Mouse (Mus musculus) intestine, embryonic 14.5 days (tissue): ENCODE measurements around the gene Rras. TPM values are rescaled to one million over a fixed set of nuclear protein-coding genes. Genes with fewer than 3 reads are reported as not detected.
A peak's percentile ranks its signal among the peaks of the same experiment; 100 is the strongest.

Source experiments
- ATAC-seq: fragments of 200-750 bp; cut with Nextera tagmentation; replicated peaks from 2 replicates; pipeline ENCODE4 v1.8.0; 2017; ENCODE audit warnings: low read depth, moderate number of reproducible peaks, moderate TSS enrichment, moderate library complexity; ENCODE audit not compliant: low FRiP score, low TSS enrichment
- DNase-seq: peaks from one replicate; pipeline ENCODE4 v3.0.0-alpha.2; 2018; ENCODE audit warnings: low spot score
- H3K27ac ChIP-seq: fragments of 300-500 bp; sonication (generic); 2 replicates; pipeline ENCODE4 v1.5.1; 2014; ENCODE audit warnings: low read depth, mild to moderate bottlenecking, control low read depth
- H3K27me3 ChIP-seq: fragments of 300-500 bp; sonication (generic); replicated peaks from 2 replicates; pipeline ENCODE4 v1.6.1; 2014; ENCODE audit warnings: low read length, control low read depth; ENCODE audit not compliant: control insufficient read depth, insufficient read depth
- H3K36me3 ChIP-seq: fragments of 300-500 bp; sonication (generic); 2 replicates; pipeline ENCODE4 v1.6.1; 2014; ENCODE audit warnings: low read length, control low read depth; ENCODE audit not compliant: control insufficient read depth, insufficient read depth
- H3K4me1 ChIP-seq: fragments of 300-500 bp; sonication (generic); replicated peaks from 2 replicates; pipeline ENCODE4 v1.6.1; 2014; ENCODE audit warnings: low read length, control low read depth, mixed read lengths; ENCODE audit not compliant: control insufficient read depth, insufficient read depth
- H3K4me2 ChIP-seq: fragments of 300-500 bp; sonication (generic); 2 replicates; pipeline ENCODE4 v1.6.1; 2014; ENCODE audit warnings: low read length
- H3K4me3 ChIP-seq: fragments of 300-500 bp; sonication (generic); 2 replicates; pipeline ENCODE4 v1.5.1; 2014; ENCODE audit warnings: low read depth, low read length, control low read depth, mixed read lengths
- H3K9ac ChIP-seq: fragments of 300-500 bp; sonication (generic); 2 replicates; pipeline ENCODE4 v1.6.1; 2014; ENCODE audit warnings: mild to moderate bottlenecking, low read length
- H3K9me3 ChIP-seq: fragments of 300-500 bp; sonication (generic); 2 replicates; pipeline ENCODE4 v1.6.1; 2016; ENCODE audit warnings: low read length, control low read depth; ENCODE audit not compliant: control insufficient read depth
- WGBS: fragments of 180-500 bp; shearing (Covaris S2); extraction: QIAGEN DNeasy Blood & Tissue Kit; methylation state at CpG from one replicate; pipeline ENCODE4 v1.1.7; 2014; 5-methylcytosine and 5-hydroxymethylcytosine counted together
- polyA plus RNA-seq: library from polyadenylated mRNA; unstranded; fragments of >200 nt; fragmentation: Nextera tagmentation; extraction: Ambion mirVana; gene quantifications from 2 replicates; pipeline ENCODE4 v1.2.1, GENCODE M21; 2014

Rras gene
- polyA plus RNA-seq, 1 experiment from 2014 or later = 69.1 TPM

DNA sequence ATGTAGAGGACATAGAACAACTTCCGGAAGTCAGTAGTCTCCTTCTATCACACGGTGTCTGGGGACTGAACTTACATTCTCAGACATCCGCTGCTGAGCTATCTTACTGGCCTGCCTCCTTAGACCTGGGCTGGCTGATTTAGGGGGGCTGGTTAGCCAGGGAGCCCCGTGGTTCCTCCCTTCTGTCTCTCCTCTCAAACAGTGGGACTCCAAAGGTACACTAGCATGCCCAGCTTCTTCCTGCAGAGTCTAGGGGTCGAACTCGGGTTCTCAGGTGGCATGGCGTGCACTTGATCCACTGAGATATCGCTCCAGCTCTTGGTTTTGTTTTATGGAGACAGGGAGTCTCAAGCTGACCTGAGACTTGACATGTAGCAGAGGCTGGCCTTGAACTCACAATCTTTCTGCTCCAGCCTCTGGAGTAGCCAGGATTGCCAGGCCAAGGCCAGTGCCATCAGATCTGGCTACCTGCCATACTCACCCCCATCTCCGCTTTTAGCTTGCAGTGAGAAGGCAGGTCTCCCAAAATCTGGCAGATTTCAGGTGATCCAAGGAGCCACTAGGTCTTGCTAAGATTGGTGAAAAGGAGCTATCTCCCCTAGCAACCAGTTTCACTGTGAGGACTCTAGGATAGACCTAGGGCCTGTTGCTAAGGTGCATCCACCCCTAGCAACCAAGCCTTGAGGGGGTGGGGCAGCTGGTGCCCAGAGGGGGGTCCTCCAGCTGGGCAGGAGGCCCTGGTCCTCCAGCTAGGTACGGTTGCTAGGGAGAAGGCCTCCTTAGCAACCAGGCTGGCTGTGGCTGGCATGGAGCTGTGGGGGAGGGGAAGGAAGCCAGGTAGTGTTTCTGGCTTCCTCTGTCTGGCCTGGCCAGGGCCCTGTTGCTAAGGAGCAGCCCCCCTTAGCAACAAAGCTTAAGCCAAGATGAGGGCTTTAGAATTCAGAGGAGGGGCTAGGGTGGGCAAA lies 41.1 kb downstream of the Rras start:
- Histone ChIP-seq H3K27ac (peak overlapping the region; percentile 47), H3K4me2 (peak overlapping the region; percentile 0; the same call in 1 of the 2 replicates), H3K9ac (no peak overlapping the region), H3K4me1 (peaks cover 22% of the 10 kb centered on the region), H3K27me3 (no peaks in the 10 kb centered on the region), H3K4me3 (no peak overlapping the region), H3K36me3 (no peaks in the 10 kb centered on the region), H3K9me3 (no peaks in the 10 kb centered on the region)
- 75% methylated on average over 10 of the region's 10 CpGs for WGBS
- DNase-seq (no peak), ATAC-seq (no peak)

DNA sequence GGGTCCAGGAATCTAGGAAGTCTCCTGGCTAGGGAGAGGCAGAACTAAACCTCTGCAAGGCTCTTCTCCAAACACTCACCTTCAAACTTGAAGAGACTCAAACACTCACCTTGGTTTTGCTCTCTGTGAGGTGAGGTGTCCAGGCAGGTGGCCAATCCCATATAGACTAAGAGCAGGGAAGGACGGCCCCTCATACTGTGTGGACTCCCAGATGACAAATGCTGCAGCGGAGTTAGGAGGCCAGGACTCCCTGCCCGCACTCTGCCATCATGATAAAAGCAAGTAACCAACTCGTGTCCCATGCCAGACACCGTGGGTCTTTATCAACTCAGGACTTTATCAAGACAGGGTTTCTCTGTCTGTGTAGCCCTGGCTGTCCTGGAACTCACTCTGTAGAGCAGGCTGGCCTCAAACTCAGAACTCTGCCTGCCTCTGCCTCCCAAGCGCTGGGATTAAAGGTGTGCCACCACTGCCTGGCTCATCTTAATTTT lies 42.9 kb downstream of the Rras start:
- WGBS = 87% methylated on average over 6 of the region's 6 CpGs
- Histone ChIP-seq H3K4me3 (no peak overlapping the region), H3K4me2 (peak overlapping the region; percentile 48; the same call in 1 of the 2 replicates), H3K36me3 (no peaks in the 10 kb centered on the region), H3K9me3 (no peaks in the 10 kb centered on the region), H3K27ac (no peak overlapping the region), H3K27me3 (no peaks in the 10 kb centered on the region), H3K9ac (no peak overlapping the region), H3K4me1 (peaks cover 25% of the 10 kb centered on the region)
- ATAC-seq = no peak
- DNase-seq = no peak

DNA sequence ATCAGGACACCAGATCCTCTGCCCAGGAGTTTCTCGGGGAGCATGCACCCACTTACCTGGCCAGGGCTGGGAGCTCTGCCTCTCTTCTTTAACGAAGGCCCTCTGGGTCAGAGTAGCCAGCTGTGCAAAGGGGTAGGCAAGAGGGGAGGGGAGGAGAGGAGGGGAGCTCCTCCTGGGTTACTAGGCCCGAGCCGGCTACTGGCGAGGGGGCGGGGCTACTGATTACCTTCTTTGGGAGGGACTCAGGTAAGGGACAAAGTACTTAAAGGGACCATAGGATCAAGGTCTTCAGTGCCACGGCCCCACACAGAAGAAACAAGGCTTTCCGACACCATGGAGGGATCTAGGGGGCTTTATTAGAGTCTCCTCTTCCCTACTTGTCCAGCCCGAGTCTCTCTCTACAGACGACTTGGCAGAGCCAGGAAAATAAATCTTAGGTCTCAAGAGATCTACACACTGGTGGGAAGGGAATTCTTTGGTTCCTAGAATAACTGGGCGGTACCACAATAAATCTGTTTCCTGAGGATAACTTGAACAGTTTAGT lies 43.8 kb downstream of the Rras start:
- peak overlapping the region; percentile 37 for H3K9ac ChIP-seq
- H3K4me1 ChIP-seq = peaks cover 25% of the 10 kb centered on the region
- H3K4me2 ChIP-seq = peak overlapping the region; percentile 48
- peak; percentile 74 for DNase-seq
- H3K27ac ChIP-seq = peak overlapping the region; percentile 86
- H3K4me3 ChIP-seq = peak overlapping the region; percentile 82
- no peaks in the 10 kb centered on the region for H3K27me3 ChIP-seq
- 15% methylated on average over 11 of the region's 11 CpGs for WGBS
- ATAC-seq = peak; percentile 33; the same call in 1 of the 2 replicates
- no peaks in the 10 kb centered on the region for H3K36me3 ChIP-seq
- H3K9me3 ChIP-seq = no peaks in the 10 kb centered on the region

DNA sequence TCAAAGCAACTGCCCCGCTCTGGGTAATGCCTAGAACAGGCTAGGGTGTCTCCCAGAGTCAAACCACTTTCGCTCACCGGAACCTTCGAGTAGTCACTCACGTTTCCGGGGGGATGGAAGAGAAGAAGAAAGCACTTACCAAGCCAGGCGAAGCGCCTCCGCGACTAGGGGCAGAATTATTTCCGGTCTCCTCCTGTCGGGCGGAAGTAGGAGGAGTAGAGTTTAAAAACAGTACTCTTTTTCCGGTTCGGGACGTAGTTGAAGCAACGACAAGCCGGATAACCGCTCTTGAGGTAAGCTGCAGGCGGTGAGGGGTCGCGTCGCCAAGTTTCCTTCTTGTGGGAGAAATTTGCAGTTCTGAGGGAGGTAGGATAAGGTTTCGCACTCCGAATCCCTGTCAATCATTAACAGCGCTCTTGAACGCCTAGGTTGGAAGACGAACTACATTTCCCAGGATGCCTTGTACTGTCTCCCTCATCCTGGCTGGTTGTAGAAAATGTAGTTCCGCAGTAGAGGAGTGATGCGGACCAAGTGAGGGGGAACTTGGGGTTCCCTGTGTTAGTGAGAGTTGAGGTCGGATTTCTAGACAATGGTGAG lies 44.6 kb downstream of the Rras start, which contains the start of the genes Nosip and Prrg2:
TSS of gene Nosip (plus strand) at position 191 of the 597 bp plus-strand sequence.
TSS of gene Prrg2 (minus strand) at position 439 of the 597 bp plus-strand sequence.
- ATAC-seq (peak; percentile 87), DNase-seq (peak; percentile 98)
- under 1% methylated on average over 31 of the region's 31 CpGs for WGBS
- Histone ChIP-seq H3K4me2 (peak within 1 kb of the TSS; percentile 48), H3K36me3 (no peaks in the 10 kb centered on the region), H3K4me1 (peaks cover 25% of the 10 kb centered on the region), H3K9ac (peak within 1 kb of the TSS; percentile 70), H3K9me3 (no peaks in the 10 kb centered on the region), H3K4me3 (peak within 1 kb of the TSS; percentile 82), H3K27me3 (no peaks in the 10 kb centered on the region), H3K27ac (peak within 1 kb of the TSS; percentile 86)

DNA sequence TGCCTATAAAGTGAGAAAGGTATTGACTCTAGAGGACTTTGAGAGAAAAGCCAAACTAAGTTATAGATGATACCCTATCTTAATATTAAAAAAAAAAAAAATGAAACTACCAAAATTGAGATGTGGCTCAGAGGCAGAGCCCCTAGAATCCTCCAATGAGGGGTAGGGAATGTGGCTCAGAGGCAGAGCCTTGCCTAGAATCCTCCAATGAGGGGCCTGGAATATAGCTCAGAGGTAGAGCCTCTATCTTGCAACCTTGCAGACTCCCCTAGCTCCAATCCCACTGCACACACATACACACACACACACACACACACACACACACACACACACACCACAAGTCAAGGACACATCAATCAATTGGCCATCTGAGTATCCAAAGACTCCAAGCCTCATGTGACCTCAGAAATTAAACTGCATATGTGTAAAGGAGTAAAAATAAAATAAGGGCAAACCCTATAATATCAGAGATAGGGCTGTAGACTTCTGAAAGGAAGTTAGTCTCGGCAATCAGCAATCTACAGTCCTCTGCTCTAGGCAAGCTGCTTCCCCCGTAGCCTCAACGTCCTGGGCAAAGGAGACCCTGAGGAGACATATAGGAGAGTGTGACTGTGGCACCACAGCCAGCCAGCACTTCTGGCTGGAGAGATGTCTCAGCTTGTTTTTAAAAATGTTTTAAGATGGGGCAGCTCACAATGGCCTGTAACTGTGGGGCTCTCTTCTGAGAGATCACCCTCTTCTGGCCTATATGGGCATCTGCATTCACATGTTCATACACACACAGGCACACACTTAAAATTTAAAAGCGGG lies 49.6 kb downstream of the Rras start:
- no peak overlapping the region for H3K4me3 ChIP-seq
- ATAC-seq = no peak
- peaks cover 7% of the 10 kb centered on the region; the same call in 1 of the 2 replicates for H3K4me1 ChIP-seq

DNA sequence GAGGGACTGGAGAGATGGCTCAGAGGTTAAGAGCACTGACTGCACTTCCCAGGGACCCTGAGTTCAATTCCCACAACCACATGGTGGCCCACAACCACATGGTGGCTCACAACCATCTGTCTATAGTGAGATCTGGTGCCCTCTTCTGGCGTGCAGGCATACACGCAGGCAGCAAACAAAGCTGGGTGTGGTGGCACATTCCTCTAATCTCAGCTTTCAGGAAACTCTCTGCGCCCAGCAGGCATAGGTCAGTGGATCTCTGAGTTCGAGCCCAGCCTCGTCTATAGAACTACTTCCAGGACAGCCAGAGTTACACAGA lies 50.2 kb downstream of the Rras start:
- Histone ChIP-seq H3K4me3 (no peak overlapping the region), H3K9me3 (no peaks in the 10 kb centered on the region), H3K27me3 (no peaks in the 10 kb centered on the region)

More for the DNA sequence above, 49.6 kb downstream of the Rras start:
- Histone ChIP-seq H3K27me3 (no peaks in the 10 kb centered on the region), H3K9me3 (no peaks in the 10 kb centered on the region), H3K4me2 (no peak overlapping the region), H3K9ac (no peak overlapping the region), H3K36me3 (no peaks in the 10 kb centered on the region), H3K27ac (no peak overlapping the region)
- no peak for DNase-seq
- 83% methylated on average over 4 of the region's 4 CpGs for WGBS

DNA sequence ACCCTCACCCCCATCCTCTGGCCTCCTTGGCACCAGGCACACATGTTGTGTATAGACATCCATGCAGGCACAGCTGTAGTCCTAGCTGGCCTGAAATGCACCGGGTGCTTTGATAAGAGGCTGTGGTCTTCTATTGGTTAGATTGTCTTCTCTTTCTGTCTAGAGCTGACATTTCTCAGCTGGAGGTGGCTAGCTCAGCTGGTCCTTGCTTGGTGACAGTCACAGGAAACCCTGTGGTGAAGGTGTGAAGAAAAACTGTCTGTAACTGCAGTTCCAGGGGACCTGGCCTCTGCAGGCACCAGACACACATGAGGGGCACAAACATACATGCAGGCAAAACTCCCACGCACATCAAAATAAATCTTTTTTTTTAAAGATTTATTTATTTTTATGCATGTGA lies 51.9 kb downstream of the Rras start:
- ATAC-seq (no peak), DNase-seq (no peak)
- Histone ChIP-seq H3K9me3 (no peaks in the 10 kb centered on the region), H3K4me1 (no peaks in the 10 kb centered on the region), H3K27me3 (no peaks in the 10 kb centered on the region), H3K4me3 (no peak overlapping the region), H3K36me3 (peaks cover 13% of the 10 kb centered on the region), H3K4me2 (no peak overlapping the region), H3K27ac (no peak overlapping the region), H3K9ac (no peak overlapping the region)
- 89% methylated on average over 2 of the region's 2 CpGs for WGBS

More for the DNA sequence above, 50.2 kb downstream of the Rras start:
- Histone ChIP-seq H3K4me2 (no peak overlapping the region), H3K36me3 (no peaks in the 10 kb centered on the region), H3K9ac (no peak overlapping the region), H3K27ac (no peak overlapping the region), H3K4me1 (peaks cover 7% of the 10 kb centered on the region; the same call in 1 of the 2 replicates)
- 35% methylated on average over 5 of the region's 5 CpGs for WGBS
- ATAC-seq (0 out of 2 replicates have a peak, but pooled peaks have one; percentile 37), DNase-seq (peak; percentile 69)
